Mouse (Mus musculus) cerebellum, postnatal 36 days (tissue): ENCODE measurements at regions not wholly inside any gene's neighbourhood (a gene's known extent, or its start where the extent isn't known, plus 50 kb on each side); places are given as distances from the start of the nearest gene placed in this dataset.

Source experiments
- DNase-seq, 2 experiments: peaks; one replicate each; pipeline ENCODE4 v3.0.0; 2021 to 2022; ENCODE audit warnings: mixed read lengths in 2 of 2

- DNase-seq: no peak
Observed at GRCm38 (mm10) chr12:97312282-97313040, 946.8 kb downstream of the Galc start.

GRCm38 (mm10) chr12:97278792-97279191 lies 980.5 kb downstream of the Galc start:
- no peak for DNase-seq

GRCm38 (mm10) chr12:97278331-97278730 lies 980.9 kb downstream of the Galc start:
- DNase-seq: no peak
